ENCODE assay signal across 8 mouse cellular contexts in genomic region chr4:134924019-134924741, GRCm38 (mm10). TPM values are rescaled to one million over a fixed set of nuclear protein-coding genes. Genes with fewer than 3 reads are reported as not detected.
DNase-seq lines count a peak whose midpoint lies in the region; ATAC-seq and TF ChIP-seq lines count a peak whose summit lies in the region.

No protein-coding gene starts in this region.

- peaks cover 55% of the 10 kb centered on the region for H3K36me3 ChIP-seq in G1E (replicated peaks)
- peaks cover 47% of the 10 kb centered on the region for H3K36me3 ChIP-seq in forebrain, embryonic 10.5 days (replicated peaks)
- H3K36me3 ChIP-seq in heart, postnatal 0 days (replicated peaks; ENCODE audit: control insufficient read depth, insufficient read depth, low read length): peaks cover 34% of the 10 kb centered on the region
- H3K36me3 ChIP-seq in megakaryocyte, embryonic 14.5 days (replicated peaks; ENCODE audit: low read length): peaks cover 53% of the 10 kb centered on the region

- TF ChIP-seq EP300 in heart, postnatal 0 days (IDR thresholded peaks at IDR 0.05; ENCODE audit: low read depth): no peak

- peak overlapping the region; percentile 97 for H3K4me3 ChIP-seq in G1E (ENCODE audit: low read depth, low read length)
- peak overlapping the region; percentile 100 for H3K4me3 ChIP-seq in forebrain, embryonic 10.5 days
- peak overlapping the region; percentile 96 for H3K4me3 ChIP-seq in heart, postnatal 0 days (ENCODE audit: low read depth, low read length)
- H3K4me3 ChIP-seq in megakaryocyte, embryonic 14.5 days (replicated peaks): peak overlapping the region; percentile 98

- H3K9me3 ChIP-seq in G1E (replicated peaks): no peaks in the 10 kb centered on the region
- no peaks in the 10 kb centered on the region for H3K9me3 ChIP-seq in forebrain, embryonic 10.5 days
- no peaks in the 10 kb centered on the region for H3K9me3 ChIP-seq in heart, postnatal 0 days (replicated peaks; ENCODE audit: control insufficient read depth, low read length)
- no peaks in the 10 kb centered on the region for H3K9me3 ChIP-seq in megakaryocyte, embryonic 14.5 days

- ATAC-seq in G1E (ENCODE audit: extremely low read depth, insufficient number of reproducible peaks, low FRiP score, poor library complexity, severe bottlenecking): 0 out of 2 replicates have a peak, but pooled peaks have one; percentile 29
- peak; percentile 27 for ATAC-seq in heart, postnatal 0 days (ENCODE audit: insufficient read depth, low read depth)

- H3K9ac ChIP-seq in heart, postnatal 0 days (replicated peaks; ENCODE audit: low read depth, low read length): peak overlapping the region; percentile 99

- peak; percentile 40 for DNase-seq in G1E (ENCODE audit: low spot score)
- DNase-seq in brain, adult 2 months (ENCODE audit: low read depth, low spot score): peak; percentile 83
- DNase-seq in forebrain, embryonic 10.5 days (ENCODE audit: extremely low spot score, low spot score): peak; percentile 49
- DNase-seq in heart, postnatal 0 days (ENCODE audit: low spot score): peak; percentile 86
- peak; percentile 68 to 75 for DNase-seq in kidney, postnatal 36 days
- DNase-seq in right cerebral cortex, adult 2 months (ENCODE audit: low spot score in 2 of 2): peak; percentile 45 to 52
- peak; percentile 57 for DNase-seq in urinary bladder, postnatal 25 days (ENCODE audit: low spot score)

- WGBS in forebrain, embryonic 10.5 days: under 1% methylated on average over 75 of the region's 75 CpGs
- under 1% methylated on average over 74 of the region's 75 CpGs for WGBS in heart, postnatal 0 days

- peak overlapping the region; percentile 97 for H3K27ac ChIP-seq in forebrain, embryonic 10.5 days
- H3K27ac ChIP-seq in heart, postnatal 0 days (ENCODE audit: low read depth): peak overlapping the region; percentile 98

- H3K4me2 ChIP-seq in heart, postnatal 0 days (ENCODE audit: low read depth, low read length): peak overlapping the region; percentile 83

- H3K27me3 ChIP-seq in G1E (ENCODE audit: insufficient read depth, low read length): no peaks in the 10 kb centered on the region
- no peaks in the 10 kb centered on the region for H3K27me3 ChIP-seq in forebrain, embryonic 10.5 days (ENCODE audit: poor library complexity, severe bottlenecking)
- H3K27me3 ChIP-seq in heart, postnatal 0 days (ENCODE audit: control insufficient read depth, insufficient read depth, low read length): no peaks in the 10 kb centered on the region
- no peaks in the 10 kb centered on the region for H3K27me3 ChIP-seq in megakaryocyte, embryonic 14.5 days (replicated peaks)

- TF ChIP-seq CTCF in G1E (IDR thresholded peaks at IDR 0.05; ENCODE audit: low read depth, low read length): no peak
- no peak for TF ChIP-seq CTCF in heart, postnatal 0 days (IDR thresholded peaks at IDR 0.05; ENCODE audit: low read depth)

- peaks cover 63% of the 10 kb centered on the region for H3K4me1 ChIP-seq in G1E (ENCODE audit: insufficient read depth, low read depth, low read length)
- peaks cover 30% of the 10 kb centered on the region for H3K4me1 ChIP-seq in forebrain, embryonic 10.5 days
- no peaks in the 10 kb centered on the region; the same call in 1 of the 2 replicates for H3K4me1 ChIP-seq in heart, postnatal 0 days (ENCODE audit: control insufficient read depth, insufficient read depth)
- H3K4me1 ChIP-seq in megakaryocyte, embryonic 14.5 days: peaks cover 68% of the 10 kb centered on the region

RNA-seq across cellular contexts. Expression of gene Rsrp1, which starts 0.8 kb away (rescaled TPM):
- total RNA-seq in G1E (2014; fragmentation: Nextera tagmentation): 260 and 286 TPM in 2 replicates
- 446 and 492 TPM in 2 replicates for total RNA-seq in G1E (2017)
- 468 and 529 TPM in 2 replicates for polyA plus RNA-seq in G1E (2012)
- 278 and 295 TPM in 2 replicates for polyA plus RNA-seq in forebrain, embryonic 10.5 days (2016; fragmentation: Nextera tagmentation; extraction: Ambion mirVana)
- 80.5 and 85.8 TPM in 2 replicates for total RNA-seq in heart, postnatal 0 days (2014; rRNA removed; ENCODE audit: low replicate concordance)
- 295 and 322 TPM in 2 replicates for polyA plus RNA-seq in heart, postnatal 0 days (2015; fragmentation: Nextera tagmentation; extraction: Ambion mirVana)
- 176 and 605 TPM in 2 replicates for polyA plus RNA-seq in megakaryocyte, embryonic 14.5 days (2012; ENCODE audit: insufficient read depth, low replicate concordance)

RNA-seq across cellular contexts. Expression of gene Syf2, which starts 6.5 kb away (rescaled TPM):
- 48.8 and 49.0 TPM in 2 replicates for total RNA-seq in G1E (2014; fragmentation: Nextera tagmentation)
- 175 and 187 TPM in 2 replicates for total RNA-seq in G1E (2017)
- polyA plus RNA-seq in G1E (2012): 36.7 and 52.3 TPM in 2 replicates
- polyA plus RNA-seq in forebrain, embryonic 10.5 days (2016; fragmentation: Nextera tagmentation; extraction: Ambion mirVana): 64.4 and 65.9 TPM in 2 replicates
- 19.5 and 31.1 TPM in 2 replicates for total RNA-seq in heart, postnatal 0 days (2014; rRNA removed; ENCODE audit: low replicate concordance)
- polyA plus RNA-seq in heart, postnatal 0 days (2015; fragmentation: Nextera tagmentation; extraction: Ambion mirVana): 66.8 and 73.3 TPM in 2 replicates
- polyA plus RNA-seq in megakaryocyte, embryonic 14.5 days (2012; ENCODE audit: insufficient read depth, low replicate concordance): 6.0 and 63.1 TPM in 2 replicates

RNA-seq across cellular contexts. Expression of gene Tmem50a, which starts 9.4 kb away (rescaled TPM):
- total RNA-seq in G1E (2014; fragmentation: Nextera tagmentation) (174 and 225 TPM in 2 replicates), G1E (2017) (218 and 250 TPM in 2 replicates)
- polyA plus RNA-seq in G1E (2012): 8.0 and 10.3 TPM in 2 replicates
- polyA plus RNA-seq in forebrain, embryonic 10.5 days (2016; fragmentation: Nextera tagmentation; extraction: Ambion mirVana): 107 and 112 TPM in 2 replicates
- 111 and 117 TPM in 2 replicates for total RNA-seq in heart, postnatal 0 days (2014; rRNA removed; ENCODE audit: low replicate concordance)
- 160 and 171 TPM in 2 replicates for polyA plus RNA-seq in heart, postnatal 0 days (2015; fragmentation: Nextera tagmentation; extraction: Ambion mirVana)
- polyA plus RNA-seq in megakaryocyte, embryonic 14.5 days (2012; ENCODE audit: insufficient read depth, low replicate concordance): 8.9 and 16.9 TPM in 2 replicates

RNA-seq across cellular contexts. Expression of gene Rhd, which starts 59.8 kb away (rescaled TPM):
- total RNA-seq in G1E (2014; fragmentation: Nextera tagmentation) (3.2 and 69.7 TPM in 2 replicates), G1E (2017) (9.8 and 12.4 TPM in 2 replicates)
- polyA plus RNA-seq in G1E (2012): 2.9 and 3.3 TPM in 2 replicates
- 10.6 and 14.5 TPM in 2 replicates for polyA plus RNA-seq in forebrain, embryonic 10.5 days (2016; fragmentation: Nextera tagmentation; extraction: Ambion mirVana)
- total RNA-seq in heart, postnatal 0 days (2014; rRNA removed; ENCODE audit: low replicate concordance): 5.3 and 7.7 TPM in 2 replicates
- 10.1 and 10.3 TPM in 2 replicates for polyA plus RNA-seq in heart, postnatal 0 days (2015; fragmentation: Nextera tagmentation; extraction: Ambion mirVana)
- not detected in 2 replicates for polyA plus RNA-seq in megakaryocyte, embryonic 14.5 days (2012; ENCODE audit: insufficient read depth, low replicate concordance)

Comparison
In these comparisons a context has a peak if more than half of its experiments do, and no peak if none do; other contexts are left out.
1. Peak in every context shown above with its lines: DNase-seq, ATAC-seq, H3K4me3 ChIP-seq and H3K27ac ChIP-seq.